Mouse (Mus musculus): ENCODE results near the gene Ndel1. TPM values are rescaled to one million over a fixed set of nuclear protein-coding genes. Genes with fewer than 3 reads are reported as not detected.
A peak's percentile ranks its signal among the peaks of the same experiment; 100 is the strongest.

The Ndel1 gene
- polyA plus RNA-seq, 1 experiment, result 25.6 TPM

DNA sequence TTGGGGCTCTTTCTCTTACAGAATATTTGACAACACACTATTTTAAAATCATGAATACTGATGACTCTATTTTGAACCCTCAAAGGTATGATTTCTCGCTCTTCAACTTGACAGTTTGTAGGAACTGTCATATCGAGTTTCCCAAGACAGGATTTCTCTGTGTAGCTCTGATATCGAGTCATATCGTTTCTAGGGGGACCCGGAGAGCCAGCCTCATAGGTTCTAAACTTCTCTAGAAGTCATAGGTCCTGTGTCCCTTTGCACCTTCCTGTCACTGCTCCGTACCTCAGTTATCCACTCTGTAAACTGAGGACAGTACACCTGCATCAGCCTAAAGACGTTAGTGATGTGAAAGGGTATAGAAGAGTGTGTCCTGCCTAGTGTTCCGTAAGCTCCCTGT is 28.2 kb upstream of the Ndel1 start:
- 62% methylated on average over 8 of the region's 8 CpGs for WGBS
- Histone ChIP-seq H3K27ac (ENCODE audit: control insufficient read depth, insufficient read depth, low read depth, low read length, poor library complexity) (no peak overlapping the region), H3K4me1 (ENCODE audit: control insufficient read depth, insufficient read depth, low read length) (no peaks in the 10 kb centered on the region; the same call in none of the 2 replicates), H3K4me3 (replicated peaks; ENCODE audit: control insufficient read depth, low read depth, low read length) (no peak overlapping the region)
- no peak for TF ChIP-seq POLR2A (IDR thresholded peaks at IDR 0.05; ENCODE audit: borderline replicate concordance, control insufficient read depth, low read depth, low read length)
- TF ChIP-seq CTCF (IDR thresholded peaks at IDR 0.05; ENCODE audit: control insufficient read depth, insufficient read depth, low read length), result no peak

- Histone ChIP-seq H3K27ac (ENCODE audit: control insufficient read depth, insufficient read depth, low read depth, low read length, poor library complexity) (no peak overlapping the region), H3K4me3 (replicated peaks; ENCODE audit: control insufficient read depth, low read depth, low read length) (no peak overlapping the region), H3K4me1 (ENCODE audit: control insufficient read depth, insufficient read depth, low read length) (no peaks in the 10 kb centered on the region; the same call in none of the 2 replicates)
- TF ChIP-seq POLR2A (IDR thresholded peaks at IDR 0.05; ENCODE audit: borderline replicate concordance, control insufficient read depth, low read depth, low read length) (no peak), CTCF (IDR thresholded peaks at IDR 0.05; ENCODE audit: control insufficient read depth, insufficient read depth, low read length) (no peak)
- 61% methylated on average over 6 of the region's 6 CpGs for WGBS
Observed at GRCm38 (mm10) chr11:68898790-68899189, 27.1 kb upstream of the Ndel1 start.

DNA sequence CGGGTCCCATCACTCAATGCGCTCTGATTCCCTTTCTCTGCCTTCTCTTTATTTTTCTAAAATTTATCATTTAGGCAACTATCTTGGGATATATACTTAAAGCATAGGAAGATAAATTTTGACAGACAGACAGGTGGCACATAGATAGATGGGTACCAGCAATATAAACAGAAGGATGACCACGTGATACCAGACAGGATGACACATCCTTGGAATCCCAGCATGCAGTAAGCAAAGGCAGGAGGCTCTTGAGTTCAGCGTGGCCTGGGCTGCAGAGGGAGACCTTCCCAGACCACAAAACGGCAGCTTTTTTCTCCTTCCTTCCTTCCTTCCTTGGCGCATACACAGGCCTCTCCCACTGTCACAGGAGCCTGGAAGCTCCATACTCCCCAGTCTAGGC is 26.2 kb upstream of the Ndel1 start:
- Histone ChIP-seq H3K4me1 (ENCODE audit: control insufficient read depth, insufficient read depth, low read length) (no peaks in the 10 kb centered on the region; the same call in none of the 2 replicates), H3K4me3 (replicated peaks; ENCODE audit: control insufficient read depth, low read depth, low read length) (no peak overlapping the region), H3K27ac (ENCODE audit: control insufficient read depth, insufficient read depth, low read depth, low read length, poor library complexity) (no peak overlapping the region)
- no peak for TF ChIP-seq POLR2A (IDR thresholded peaks at IDR 0.05; ENCODE audit: borderline replicate concordance, control insufficient read depth, low read depth, low read length)
- no peak for TF ChIP-seq CTCF (IDR thresholded peaks at IDR 0.05; ENCODE audit: control insufficient read depth, insufficient read depth, low read length)
- 50% methylated on average over 6 of the region's 6 CpGs for WGBS

- WGBS, result 60% methylated on average over 4 of the region's 4 CpGs
- TF ChIP-seq POLR2A (IDR thresholded peaks at IDR 0.05; ENCODE audit: borderline replicate concordance, control insufficient read depth, low read depth, low read length), result no peak
- TF ChIP-seq CTCF (IDR thresholded peaks at IDR 0.05; ENCODE audit: control insufficient read depth, insufficient read depth, low read length), result peak; percentile 72
- Histone ChIP-seq H3K4me1 (ENCODE audit: control insufficient read depth, insufficient read depth, low read length) (no peaks in the 10 kb centered on the region; the same call in none of the 2 replicates), H3K27ac (ENCODE audit: control insufficient read depth, insufficient read depth, low read depth, low read length, poor library complexity) (no peak overlapping the region), H3K4me3 (replicated peaks; ENCODE audit: control insufficient read depth, low read depth, low read length) (no peak overlapping the region)
Observed at GRCm38 (mm10) chr11:68897120-68897519, 25.5 kb upstream of the Ndel1 start.

DNA sequence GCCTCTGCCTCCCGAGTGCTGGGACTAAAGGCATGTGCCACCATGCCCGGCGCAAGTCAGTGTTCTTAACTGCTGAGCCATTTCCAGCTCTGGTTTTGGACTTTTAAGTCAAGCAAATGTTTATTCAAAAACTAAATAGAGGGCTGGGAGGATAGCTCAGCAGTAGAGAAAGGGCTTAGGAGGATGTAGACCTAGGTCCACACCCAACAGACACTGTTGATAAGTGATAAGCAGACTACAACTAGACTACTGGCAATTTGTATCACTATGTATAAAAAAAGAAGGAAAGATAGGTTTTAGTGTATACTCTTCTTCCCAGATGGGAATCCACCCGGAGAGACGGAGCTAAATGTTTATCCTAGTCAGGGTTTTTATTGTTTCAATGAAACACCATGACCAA is 24.6 kb upstream of the Ndel1 start:
- no peak overlapping the region for H3K27ac ChIP-seq (ENCODE audit: control insufficient read depth, insufficient read depth, low read depth, low read length, poor library complexity)
- no peak for TF ChIP-seq CTCF (IDR thresholded peaks at IDR 0.05; ENCODE audit: control insufficient read depth, insufficient read depth, low read length)
- TF ChIP-seq POLR2A (IDR thresholded peaks at IDR 0.05; ENCODE audit: borderline replicate concordance, control insufficient read depth, low read depth, low read length), result no peak
- 67% methylated on average over 5 of the region's 5 CpGs for WGBS
- H3K4me1 ChIP-seq (ENCODE audit: control insufficient read depth, insufficient read depth, low read length), result no peaks in the 10 kb centered on the region; the same call in none of the 2 replicates
- H3K4me3 ChIP-seq (replicated peaks; ENCODE audit: control insufficient read depth, low read depth, low read length), result no peak overlapping the region

DNA sequence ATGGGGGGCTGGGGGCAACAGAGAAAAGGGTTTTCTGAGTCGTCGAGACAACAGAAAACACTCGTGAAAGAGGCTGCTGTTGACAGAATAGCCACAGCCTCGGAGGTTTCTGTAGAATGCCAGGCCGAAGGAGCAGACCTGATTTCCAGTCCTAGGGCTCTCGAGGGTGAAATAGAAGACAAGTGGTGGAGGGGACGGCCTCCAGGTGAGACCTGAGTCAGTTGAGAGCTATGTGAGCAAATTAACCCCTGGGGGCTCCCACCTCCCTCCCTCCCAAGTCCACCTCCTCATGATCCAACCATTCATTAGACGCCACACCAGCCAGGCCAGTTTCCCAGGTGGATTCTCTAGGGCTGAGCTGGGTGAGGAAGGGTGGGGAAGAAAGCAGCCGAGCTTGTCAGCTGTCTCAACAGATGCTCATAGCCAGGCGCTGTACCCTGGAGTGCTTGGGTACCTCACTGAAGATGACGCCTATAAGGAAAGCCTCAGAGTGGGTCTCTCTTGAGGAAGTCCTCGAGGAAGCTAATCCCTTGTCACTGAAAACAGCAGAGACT is 22.3 kb upstream of the Ndel1 start:
- Histone ChIP-seq H3K4me1 (ENCODE audit: control insufficient read depth, insufficient read depth, low read length) (no peaks in the 10 kb centered on the region), H3K4me3 (replicated peaks; ENCODE audit: control insufficient read depth, low read depth, low read length) (no peak overlapping the region), H3K27ac (ENCODE audit: control insufficient read depth, insufficient read depth, low read depth, low read length, poor library complexity) (no peak overlapping the region)
- WGBS, result 75% methylated on average over 12 of the region's 12 CpGs
- TF ChIP-seq POLR2A (IDR thresholded peaks at IDR 0.05; ENCODE audit: borderline replicate concordance, control insufficient read depth, low read depth, low read length) (no peak), CTCF (IDR thresholded peaks at IDR 0.05; ENCODE audit: control insufficient read depth, insufficient read depth, low read length) (no peak)

DNA sequence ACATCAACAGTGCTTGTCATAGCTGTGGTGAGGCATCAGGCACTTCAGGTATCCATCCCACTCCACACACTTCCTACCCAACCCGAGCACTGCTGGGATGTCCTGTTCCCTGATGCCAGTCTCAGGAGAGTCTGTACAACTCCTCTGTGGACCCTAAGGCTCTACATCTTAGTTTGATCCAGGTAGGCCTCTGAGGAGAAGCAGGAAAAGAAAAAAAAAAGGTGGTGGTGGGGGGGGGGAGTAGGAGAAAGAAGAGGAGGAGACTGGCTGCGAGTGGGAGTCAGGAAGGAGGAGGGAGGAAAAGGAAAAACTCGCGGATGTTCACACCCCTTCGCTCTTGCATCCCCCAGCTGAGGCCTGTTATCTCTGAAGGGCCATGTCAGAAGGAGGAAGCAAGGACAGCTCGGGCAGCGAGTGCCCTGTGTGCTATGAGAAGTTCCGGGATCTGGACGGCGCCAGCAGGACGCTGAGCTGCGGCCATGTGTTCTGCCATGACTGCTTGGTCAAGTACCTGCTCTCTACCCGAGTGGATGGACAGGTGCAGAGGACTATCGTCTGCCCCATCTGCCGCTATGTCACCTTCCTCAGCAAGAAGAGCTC is 20.7 kb upstream of the Ndel1 start:
- Histone ChIP-seq H3K4me1 (ENCODE audit: control insufficient read depth, insufficient read depth, low read length) (no peaks in the 10 kb centered on the region), H3K27ac (ENCODE audit: control insufficient read depth, insufficient read depth, low read depth, low read length, poor library complexity) (no peak overlapping the region), H3K4me3 (replicated peaks; ENCODE audit: control insufficient read depth, low read depth, low read length) (no peak overlapping the region)
- TF ChIP-seq POLR2A (IDR thresholded peaks at IDR 0.05; ENCODE audit: borderline replicate concordance, control insufficient read depth, low read depth, low read length), result no peak
- TF ChIP-seq CTCF (IDR thresholded peaks at IDR 0.05; ENCODE audit: control insufficient read depth, insufficient read depth, low read length), result no peak
- 73% methylated on average over 15 of the region's 15 CpGs for WGBS

DNA sequence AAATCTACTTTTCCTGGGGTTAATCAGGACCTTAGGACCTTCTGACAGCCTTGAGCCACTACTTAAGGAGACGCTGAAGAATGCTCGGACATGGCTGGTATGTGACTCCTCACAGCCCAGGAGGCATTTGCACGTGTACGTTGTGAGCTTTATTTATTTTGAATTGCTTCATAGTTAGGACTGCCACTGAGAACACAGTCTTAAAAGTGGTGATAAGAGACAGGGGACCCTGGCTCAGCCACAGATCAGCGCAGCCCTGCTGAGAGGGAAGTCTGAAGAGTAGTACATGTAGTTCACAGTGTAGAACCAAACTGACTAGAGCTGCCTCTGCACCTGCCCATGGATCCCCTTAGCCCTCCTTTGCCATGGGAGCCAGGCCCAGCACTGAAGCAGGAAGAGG is 20.2 kb upstream of the Ndel1 start:
- Histone ChIP-seq H3K27ac (ENCODE audit: control insufficient read depth, insufficient read depth, low read depth, low read length, poor library complexity) (no peak overlapping the region), H3K4me1 (ENCODE audit: control insufficient read depth, insufficient read depth, low read length) (no peaks in the 10 kb centered on the region), H3K4me3 (replicated peaks; ENCODE audit: control insufficient read depth, low read depth, low read length) (no peak overlapping the region)
- WGBS, result 80% methylated on average over 5 of the region's 5 CpGs
- no peak for TF ChIP-seq POLR2A (IDR thresholded peaks at IDR 0.05; ENCODE audit: borderline replicate concordance, control insufficient read depth, low read depth, low read length)
- TF ChIP-seq CTCF (IDR thresholded peaks at IDR 0.05; ENCODE audit: control insufficient read depth, insufficient read depth, low read length), result no peak

Measured in bone marrow, adult 2 months (tissue).